Mouse (Mus musculus): Measurements from ENCODE around the gene Map3k10.
A peak's percentile ranks its signal among the peaks of the same experiment; 100 is the strongest.
"Not testable (repeated sequence)": the region's sequence is repeated elsewhere in the genome, so short reads cannot be mapped to it uniquely, and the experiment has no call there.

Gene Map3k10

DNA sequence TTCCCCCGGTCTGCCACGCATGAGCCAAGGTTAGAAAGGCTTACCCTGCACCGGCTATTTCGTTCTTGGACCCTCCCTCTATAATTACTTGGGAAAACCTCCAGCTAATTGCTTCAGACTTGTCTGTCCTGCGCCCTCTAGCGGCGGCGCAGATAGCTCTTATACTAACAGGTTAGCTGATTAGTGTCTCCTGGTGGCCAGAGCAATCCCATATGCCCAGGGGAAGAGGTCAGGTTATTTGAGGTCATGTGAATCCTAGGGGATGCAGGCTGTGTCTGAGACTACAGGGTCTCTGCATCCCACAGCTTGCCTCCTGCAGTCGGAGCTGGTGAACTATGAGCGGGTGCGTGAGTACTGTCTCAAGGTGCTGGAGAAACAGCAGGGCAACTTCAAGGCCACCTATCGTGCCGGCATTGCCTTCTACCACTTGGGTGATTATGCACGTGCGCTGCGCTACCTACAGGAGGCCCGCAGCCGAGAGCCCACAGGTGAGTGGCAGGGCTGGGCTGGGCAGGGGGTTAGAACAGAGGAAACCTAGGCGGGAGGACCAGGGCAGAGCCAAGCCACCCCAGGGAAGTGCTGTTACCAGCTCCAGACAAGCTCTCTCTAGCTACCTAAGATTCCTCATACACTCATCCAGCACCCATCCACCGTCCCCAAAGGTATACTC lies 19.7 kb downstream of the Map3k10 start:
- peak in 1 of 2 experiments; percentile 18 for DNase-seq (ENCODE audit: low spot score in 2 of 2)

DNA sequence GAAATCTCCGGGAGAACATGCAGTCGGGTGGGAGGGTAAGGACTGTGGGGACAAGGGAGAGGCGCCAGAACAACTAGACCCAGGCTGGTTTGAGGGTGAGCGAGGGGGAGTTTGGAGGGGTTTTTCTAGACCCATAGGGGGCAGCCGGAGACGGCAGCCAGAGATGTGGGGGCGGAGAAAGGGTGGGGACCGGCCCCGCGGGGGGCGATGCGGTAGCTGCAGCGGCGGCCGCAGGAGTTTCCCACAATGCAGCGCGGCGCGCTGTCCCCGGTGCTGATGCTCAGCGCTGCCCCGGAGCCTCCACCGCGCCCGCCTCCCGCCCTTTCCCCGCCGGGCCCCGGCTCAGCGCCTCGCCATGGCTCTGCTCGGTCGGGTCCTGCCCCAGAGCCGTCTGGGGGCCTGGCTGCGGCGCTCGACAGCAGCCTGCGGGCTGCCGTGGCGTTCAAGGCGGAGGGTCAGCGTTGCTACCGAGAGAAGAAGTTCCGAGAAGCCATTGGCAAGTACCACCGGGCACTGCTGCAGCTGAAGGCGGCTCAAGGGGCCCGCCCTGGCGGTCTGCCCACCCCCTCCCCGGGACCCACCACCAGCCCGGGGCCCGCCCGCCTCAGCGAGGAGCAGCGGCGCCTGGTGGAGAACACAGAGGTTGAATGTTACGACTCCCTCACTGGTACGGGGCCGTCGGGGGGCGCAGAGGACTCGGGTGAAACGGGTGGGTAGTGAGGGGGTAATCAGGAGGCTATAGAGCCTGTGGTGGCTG lies 20.5 kb downstream of the Map3k10 start, which contains the start of gene Ttc9b:
Gene Ttc9b, plus strand, starts transcription at position 235 of the 757 bp plus-strand sequence.
- peak in 1 of 2 experiments; percentile 37 for DNase-seq (ENCODE audit: low spot score in 2 of 2)

DNA sequence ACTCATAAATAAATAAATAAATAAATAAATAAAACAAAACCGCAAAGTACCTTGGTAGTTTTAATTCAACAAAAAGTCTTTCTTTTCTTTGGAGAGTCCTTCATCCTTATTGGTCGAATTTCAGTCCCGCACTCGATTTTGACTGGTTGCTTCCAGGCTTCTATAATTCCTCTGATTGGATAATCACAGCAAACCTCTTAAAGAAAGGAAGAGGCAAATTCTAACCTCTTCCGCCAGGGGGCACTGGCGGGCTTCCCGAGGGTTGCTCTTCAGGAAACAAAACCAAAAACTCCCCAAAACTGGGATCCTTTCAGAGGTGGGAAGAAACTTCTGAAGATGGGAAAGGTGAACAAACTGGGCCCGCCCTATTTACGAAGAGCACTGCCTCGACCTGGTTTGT lies 23.4 kb downstream of the Map3k10 start:
- DNase-seq (ENCODE audit: low spot score in 2 of 2): peak; percentile 39 to 65

DNA sequence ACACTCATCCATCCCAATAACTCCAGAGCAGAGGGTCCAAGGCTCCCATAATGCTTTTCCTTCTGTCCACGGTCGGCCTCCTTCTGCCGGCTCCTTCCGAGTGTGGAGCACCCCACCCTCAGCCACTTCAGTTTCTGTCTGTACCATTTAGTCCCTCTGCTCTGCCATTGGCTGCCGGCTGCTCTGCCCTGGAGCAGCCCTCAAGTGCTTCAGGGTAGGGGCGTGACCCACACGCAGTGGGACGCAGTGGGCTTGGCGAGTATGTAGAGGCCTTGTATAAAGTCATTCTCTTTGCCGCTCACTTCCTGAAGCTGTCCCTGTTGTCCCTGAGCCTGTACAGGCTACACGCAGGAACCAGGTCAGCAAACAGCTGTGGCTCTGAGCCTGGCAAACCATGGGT lies 24.7 kb downstream of the Map3k10 start:
- DNase-seq (ENCODE audit: low spot score in 2 of 2): no peak

DNA sequence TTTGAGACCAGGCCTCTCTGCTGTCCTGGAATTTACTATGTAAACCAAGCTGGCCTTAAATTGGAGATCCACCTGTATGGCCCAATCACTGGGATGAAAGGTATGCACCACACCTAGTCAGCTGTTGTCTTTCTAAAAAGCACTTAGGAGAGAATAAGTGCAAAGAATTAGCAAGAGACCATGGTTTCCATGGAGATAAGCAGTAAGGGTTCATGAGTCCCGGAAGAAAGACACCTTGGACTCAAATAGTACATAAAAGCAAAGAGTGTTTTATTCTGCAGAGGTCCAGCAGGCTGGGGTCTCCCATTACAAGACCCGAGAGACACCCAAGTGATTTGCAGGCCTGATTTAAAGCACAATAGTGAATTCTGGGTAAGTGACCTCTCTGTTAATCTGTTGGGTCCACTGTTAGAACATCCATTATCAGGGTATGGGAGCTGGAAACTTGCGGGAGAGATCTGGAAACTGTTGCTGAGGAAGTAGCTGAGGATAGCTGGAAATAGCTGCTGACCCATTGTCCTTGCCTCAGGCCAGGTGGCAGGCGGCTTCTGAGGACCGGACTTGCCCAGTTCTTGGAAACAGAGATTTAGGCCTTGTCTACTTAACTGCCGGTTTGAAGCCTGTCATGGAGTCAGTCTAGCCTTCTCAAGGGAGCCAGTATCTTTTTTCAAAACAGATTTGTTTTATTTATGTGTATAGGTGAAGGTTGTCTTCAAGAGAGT lies 27.0 kb downstream of the Map3k10 start:
- DNase-seq (ENCODE audit: low spot score in 2 of 2): no peak

DNA sequence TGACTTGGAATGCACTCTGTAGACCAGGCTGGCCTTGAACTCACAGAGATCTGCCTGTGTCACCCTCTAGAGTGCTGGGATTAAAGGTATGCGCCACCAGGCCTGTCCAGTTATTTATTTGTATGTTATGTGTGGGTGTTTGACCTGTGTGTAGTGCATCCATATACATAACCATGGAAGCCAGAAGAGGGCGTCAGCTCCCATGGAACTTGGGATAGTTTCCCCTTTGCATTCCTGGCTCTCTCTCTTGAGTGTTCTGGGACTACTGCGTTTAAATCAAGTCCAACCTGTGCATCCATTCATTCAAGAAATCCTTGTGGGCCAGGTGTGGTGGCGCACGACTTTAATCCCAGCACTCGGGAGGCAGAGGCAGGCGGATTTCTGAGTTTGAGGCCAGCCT lies 27.9 kb downstream of the Map3k10 start:
- no peak for DNase-seq (ENCODE audit: low spot score in 2 of 2)

DNA sequence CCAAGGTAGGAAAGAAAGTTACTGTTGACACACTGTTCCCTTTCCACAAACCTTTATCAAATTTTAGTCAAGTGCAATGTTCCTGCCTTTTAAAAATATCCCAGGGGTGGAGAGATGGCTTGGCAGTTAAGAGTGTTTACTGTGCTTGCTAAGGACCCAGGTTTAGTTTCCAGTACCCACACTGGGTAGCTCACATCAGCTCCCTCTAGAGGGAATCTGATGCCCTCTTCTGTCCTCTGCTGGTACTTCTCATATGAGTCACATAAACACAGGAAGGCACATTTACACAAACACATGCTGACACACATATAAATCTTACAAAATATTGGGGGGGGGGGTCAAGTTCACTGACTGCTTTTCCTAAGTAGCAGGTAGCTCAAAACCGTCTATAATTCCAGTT lies 29.9 kb downstream of the Map3k10 start:
- DNase-seq (ENCODE audit: low spot score in 2 of 2): no peak

DNA sequence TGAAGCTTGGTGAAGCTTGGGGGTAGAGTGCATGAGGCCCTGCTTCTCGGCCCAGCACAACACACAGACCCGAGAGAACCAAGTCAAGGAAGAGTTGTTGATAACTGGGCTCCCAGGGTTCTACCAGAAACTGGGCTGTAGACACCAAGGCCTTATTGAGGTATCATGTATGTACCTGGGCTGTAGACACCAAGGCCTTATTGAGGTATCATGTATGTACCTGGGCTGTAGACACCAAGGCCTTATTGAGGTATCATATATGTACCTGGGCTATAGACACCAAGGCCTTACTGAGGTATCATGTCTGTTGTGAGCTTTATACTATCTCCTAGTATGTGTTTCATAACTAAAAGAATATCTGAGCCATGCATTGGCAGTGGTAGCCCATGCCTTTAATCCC lies 39.3 kb downstream of the Map3k10 start:
- DNase-seq (ENCODE audit: low spot score in 2 of 2): not testable (repeated sequence)

DNA sequence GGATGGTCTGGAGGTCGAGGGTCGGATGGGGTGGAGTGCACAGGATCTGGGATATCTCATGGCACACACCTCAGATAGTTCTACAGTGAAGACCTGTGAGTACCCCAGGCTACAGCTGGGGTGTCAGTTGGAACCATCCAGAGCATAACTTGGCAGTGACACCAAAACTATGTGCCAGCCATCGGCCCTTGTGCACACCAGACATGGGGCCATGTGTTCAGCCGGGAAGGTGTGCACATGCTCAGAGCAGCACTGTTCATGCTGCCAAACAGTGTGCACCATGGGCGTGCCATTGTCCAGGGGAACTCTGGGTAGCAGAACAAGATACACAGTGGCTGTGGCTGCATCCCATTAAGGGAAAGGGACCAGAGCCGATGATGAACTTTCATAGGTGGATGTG lies 39.7 kb downstream of the Map3k10 start:
- no peak for DNase-seq (ENCODE audit: low spot score in 2 of 2)

DNA sequence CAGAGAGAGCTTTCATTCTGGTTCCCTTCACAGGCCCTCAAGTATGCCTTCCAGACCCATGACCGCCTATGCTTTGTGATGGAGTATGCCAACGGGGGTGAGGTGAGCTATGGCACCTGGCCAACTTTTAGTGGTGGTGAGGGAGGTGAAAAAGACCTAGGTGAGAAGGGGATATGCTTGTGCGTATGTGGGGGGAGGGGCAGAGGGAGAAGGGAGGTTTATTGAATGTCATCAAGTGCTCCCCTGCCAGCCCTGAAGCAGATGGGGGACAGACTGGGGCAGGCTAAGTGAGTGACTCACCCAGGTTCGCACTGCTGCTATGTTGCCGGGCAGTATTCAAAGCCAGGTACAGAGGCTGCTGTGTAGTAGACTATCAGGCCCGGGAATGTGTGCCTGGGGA lies 41.2 kb downstream of the Map3k10 start:
- DNase-seq (ENCODE audit: low spot score in 2 of 2): no peak

DNA sequence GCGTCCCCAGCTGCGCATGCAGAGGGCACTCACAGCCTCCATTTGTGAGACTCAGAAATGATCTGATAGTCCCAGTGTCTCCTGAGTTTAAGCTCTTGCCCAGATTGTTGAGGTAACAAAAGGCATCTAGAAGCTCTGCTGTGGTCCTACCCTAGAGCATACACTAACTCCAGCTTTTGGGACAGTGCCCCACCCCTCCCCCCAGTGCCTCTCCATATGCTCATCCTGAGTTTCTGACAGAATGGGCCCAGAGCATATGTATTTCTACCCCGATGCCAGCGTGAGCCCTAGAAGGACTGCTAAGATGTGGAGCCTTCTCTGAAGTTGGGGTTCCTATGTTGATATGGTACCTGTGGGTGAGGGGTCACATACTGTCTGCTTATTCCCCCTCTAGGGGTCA lies 43.0 kb downstream of the Map3k10 start:
- DNase-seq (ENCODE audit: low spot score in 2 of 2): no peak

DNA sequence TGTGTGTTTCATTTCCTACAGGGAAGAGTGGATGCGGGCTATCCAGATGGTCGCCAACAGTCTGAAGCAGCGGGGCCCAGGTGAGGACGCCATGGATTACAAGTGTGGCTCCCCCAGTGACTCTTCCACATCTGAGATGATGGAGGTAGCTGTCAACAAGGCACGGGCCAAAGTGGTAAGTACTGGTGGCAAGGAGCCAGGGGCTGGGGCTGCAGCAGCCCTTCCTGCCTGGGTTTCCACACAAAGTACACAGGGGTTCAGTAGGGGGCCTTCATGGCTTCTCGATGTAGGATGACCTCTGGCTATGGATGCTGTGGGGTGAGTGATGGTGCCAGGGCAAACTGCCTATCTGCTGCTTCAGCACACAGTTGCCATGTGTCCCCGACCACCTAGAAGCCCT lies 45.6 kb downstream of the Map3k10 start:
- not testable (repeated sequence) for DNase-seq (ENCODE audit: low spot score in 2 of 2)

DNA sequence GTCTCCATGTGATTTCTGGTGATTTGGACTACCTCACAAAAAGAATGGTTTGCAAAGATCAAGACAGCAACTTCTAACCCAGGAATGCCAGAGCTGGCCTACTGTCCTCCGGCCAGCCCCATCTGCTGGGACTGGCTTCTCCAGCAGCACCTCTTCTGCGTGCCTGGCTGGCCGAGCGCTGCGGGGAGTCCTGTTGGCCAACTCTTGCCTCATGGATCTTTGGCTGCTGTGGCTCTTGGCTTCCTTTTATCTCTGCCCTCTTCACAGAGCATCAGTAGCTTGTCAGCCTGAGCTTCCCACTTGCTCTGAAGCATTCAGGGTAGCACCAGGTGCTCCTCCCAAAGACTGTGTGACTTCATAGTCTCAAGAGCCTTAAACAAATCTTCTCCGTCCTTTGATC lies 46.2 kb downstream of the Map3k10 start:
- DNase-seq (ENCODE audit: low spot score in 2 of 2): no peak

DNA sequence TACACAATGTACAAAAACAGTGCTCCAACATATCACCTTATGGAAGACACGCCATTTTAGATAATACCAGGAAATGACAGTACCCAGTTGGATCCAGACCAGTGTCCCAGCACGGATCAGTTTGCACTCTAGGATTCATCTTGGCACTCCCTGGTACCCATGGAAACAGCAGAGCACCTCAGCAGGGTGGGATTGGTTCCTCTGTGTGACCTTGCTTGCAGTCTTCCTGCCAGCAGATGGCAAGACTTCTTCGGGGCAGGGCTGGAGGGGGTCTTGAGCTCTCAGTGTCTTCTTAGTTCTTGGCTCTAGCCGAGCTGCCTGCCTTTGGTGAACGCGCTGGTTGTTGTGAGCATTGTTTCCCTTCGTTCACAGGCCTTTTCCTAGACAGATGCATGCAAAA lies 46.7 kb downstream of the Map3k10 start:
- DNase-seq (ENCODE audit: low spot score in 2 of 2): no peak

DNA sequence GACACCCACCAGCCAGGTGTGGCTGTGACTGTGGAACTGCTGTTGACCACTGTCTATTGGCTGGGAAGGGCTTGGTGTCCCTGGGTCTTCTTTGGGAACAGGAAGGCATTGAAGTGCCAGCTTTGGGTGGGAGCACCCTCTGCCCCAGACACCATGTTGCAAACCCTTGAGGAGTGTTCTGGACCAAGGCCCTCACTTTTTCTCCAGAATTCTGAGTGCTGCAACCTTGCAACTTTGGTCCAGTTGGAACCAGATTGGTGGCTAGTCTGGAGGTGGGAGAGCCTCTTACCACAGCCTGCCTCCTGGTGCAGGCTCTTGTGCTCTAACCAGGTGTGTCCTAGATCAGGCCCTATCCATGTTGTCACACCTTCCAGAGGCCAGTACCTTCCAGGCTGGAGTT lies 49.4 kb downstream of the Map3k10 start:
- DNase-seq (ENCODE audit: low spot score in 2 of 2): no peak

DNA sequence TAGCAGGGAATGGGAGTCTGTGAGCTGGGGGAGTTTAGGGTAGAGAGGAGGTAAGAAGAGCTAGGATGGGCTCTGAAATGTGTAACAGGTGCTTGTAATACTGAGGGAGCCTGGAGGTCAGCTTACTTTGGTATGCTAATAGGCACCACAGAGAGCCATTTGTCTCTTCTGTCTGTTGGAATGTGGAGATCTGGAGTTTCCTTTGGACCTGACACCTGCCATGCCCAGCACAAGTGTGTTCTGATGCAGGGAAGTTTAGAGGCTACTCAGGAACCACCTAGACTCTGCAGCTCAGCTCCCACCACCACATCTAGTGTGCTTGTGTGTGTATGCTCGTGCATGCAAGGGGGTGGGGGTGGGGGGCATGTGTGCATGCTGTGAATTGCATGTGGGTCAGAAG lies 52.2 kb downstream of the Map3k10 start:
- DNase-seq (ENCODE audit: low spot score in 2 of 2): no peak

DNA sequence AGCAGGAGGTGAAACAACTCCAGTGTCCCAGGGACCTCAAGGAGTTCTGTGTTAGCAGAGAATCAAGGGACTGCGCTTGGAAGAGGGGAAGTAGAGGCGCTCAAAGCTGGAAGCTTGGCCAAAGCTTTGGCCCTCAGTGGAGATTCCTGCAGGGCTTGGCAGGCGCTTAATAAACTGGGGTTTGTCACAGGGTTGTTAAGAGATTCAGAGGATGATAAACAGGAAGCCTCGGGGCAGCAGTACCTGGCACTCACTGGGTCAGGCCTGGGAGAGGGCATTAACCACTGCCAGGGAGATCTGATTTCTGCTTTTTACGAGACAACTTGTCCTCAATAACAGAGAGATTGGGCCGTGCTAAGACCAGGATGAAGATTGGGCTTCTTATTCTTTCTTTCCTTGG lies 53.4 kb downstream of the Map3k10 start:
- DNase-seq (ENCODE audit: low spot score in 2 of 2): no peak

DNA sequence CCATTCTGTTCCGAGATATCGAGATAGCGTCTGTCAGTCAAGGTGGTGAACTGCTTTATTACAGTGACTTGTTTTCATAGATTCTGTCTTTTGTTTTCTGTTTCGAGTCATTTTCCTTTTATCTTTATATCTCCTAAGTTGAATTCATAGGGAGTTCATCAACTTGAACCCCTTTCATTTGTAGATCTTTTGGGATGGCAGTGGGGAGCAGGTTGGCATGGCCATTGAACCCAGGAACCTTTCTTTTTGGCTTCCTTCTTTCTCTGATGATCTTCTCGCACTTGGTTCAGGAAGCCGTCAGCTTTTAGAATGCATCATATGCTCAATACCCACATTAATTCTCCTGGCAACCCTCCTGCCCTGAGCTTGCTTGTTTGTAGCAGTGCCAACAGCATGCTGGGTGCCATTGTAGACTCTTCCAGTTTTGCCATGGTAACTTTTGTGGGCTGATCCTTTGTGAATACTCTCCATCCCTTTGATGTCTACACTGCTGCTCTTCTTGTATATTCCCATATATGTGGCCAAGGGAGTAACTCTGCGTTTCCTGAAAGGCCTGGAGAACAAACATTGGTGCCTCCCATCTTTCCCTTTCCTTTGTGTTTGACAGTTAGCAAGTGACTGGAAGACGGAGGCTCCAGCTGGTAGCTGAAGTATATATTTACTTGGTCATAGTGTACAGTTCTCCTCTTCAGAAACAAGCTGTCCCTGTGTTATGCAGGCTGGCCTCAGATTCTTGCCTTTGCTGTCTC lies 60.5 kb downstream of the Map3k10 start:
- DNase-seq (ENCODE audit: low spot score in 2 of 2): no peak

DNA sequence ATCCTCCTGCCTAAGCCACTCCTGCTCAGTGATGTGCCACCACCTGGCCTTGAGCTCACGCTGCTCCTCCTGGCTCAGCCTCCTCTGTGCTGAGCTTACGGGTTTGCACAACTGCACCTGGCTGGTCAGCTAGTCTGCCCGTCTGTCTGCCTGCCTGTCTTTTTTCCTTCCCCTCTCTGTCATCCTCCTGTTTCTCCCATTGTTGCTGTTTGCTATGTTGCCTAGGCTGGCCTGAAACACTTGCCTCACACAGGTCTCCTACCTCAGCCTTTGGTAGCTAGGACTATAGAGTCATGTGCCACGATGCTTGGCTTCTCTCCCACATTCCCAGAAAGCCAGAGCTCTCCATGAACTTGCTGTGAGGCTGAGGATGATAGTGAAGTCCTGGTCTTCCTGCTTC lies 61.5 kb downstream of the Map3k10 start:
- no peak for DNase-seq (ENCODE audit: low spot score in 2 of 2)

DNA sequence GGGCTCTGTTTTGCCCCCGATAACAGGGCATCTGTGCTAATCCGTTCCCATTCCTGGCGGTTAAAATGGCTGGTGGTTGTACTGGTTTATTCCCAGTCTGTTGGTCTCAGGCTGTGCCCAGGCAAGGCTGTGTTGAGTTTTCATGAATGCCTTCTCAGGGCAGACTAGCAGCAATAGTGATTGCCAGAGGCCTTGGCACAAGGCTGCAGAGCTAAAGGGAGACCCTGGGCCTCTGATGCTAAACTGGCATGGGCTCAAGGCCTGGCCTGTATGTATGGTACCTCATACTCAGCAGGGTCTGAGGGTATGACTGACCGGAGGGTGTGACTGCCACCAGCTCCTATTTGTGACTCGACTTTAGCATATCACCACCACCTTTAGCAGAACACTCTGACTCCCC lies 63.5 kb downstream of the Map3k10 start:
- no peak for DNase-seq (ENCODE audit: low spot score in 2 of 2)

DNA sequence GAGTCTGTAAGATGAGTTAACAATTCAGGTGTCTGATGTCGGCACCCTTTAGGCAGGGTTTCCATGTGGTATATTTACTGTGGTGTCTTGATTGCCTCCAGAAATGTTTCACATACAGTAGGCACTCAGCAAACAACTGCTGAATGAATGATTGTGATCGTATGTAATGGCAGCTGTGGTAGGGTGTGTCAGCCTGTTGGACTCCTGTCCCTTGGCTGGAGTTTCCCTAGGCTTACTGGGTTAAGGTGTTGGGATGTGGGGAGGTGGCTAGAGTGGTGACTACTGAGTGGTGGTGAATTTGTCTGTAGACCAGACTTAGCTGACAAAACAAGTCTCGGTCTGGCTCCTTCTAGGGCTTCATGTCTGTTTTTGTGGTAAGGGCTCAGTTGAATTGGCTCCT lies 64.0 kb downstream of the Map3k10 start:
- DNase-seq (ENCODE audit: low spot score in 2 of 2): no peak

DNA sequence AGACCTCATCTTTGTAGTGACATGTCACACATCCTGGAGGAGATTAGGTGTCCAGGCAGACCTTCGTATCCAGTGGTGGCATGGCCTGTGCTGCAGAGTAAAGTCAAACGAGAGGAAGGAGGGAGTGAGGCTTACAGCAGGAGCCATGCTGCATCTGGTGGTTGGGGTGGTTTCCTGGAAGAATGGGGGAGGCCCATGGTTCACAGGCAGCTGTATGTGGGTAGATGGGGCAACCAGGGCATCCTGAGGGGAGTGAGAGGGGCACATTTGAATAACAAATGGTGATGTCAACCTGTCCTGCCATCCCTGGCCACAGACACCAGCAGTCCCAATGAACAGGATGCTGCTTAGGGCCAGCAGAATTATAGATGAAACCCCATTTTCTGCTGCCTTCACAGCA lies 64.7 kb downstream of the Map3k10 start:
- DNase-seq (ENCODE audit: low spot score in 2 of 2): no peak

Data from natural killer cell, adult 2 months (primary cell).